Mouse (Mus musculus) CH12.LX (cell line): Measurements from ENCODE around the gene AC131692.1. TPM values are rescaled to one million over a fixed set of nuclear protein-coding genes. Genes with fewer than 3 reads are reported as not detected.

Experiments used
- DNase-seq: peaks from one replicate; pipeline ENCODE4 v3.0.0-alpha.2; 2013; ENCODE audit errors: extremely low read depth
- H3K27ac ChIP-seq: 2 replicates; pipeline ENCODE4 v1.5.1; 2012; ENCODE audit warnings: low read depth, mild to moderate bottlenecking, control low read depth, moderate library complexity; ENCODE audit not compliant: insufficient read depth
- H3K27me3 ChIP-seq: replicated peaks from 2 replicates; pipeline ENCODE3; 2012; ENCODE audit warnings: inconsistent platforms
- H3K36me3 ChIP-seq, 2 experiments: replicated peaks in 1 of 2; 2 replicates each; pipeline versions ENCODE3 to v1.6.1; 2012; ENCODE audit warnings: inconsistent platforms in 1 of 2, low read length in 1 of 2, mild to moderate bottlenecking in 1 of 2, mixed read lengths in 1 of 2, moderate library complexity in 1 of 2; ENCODE audit not compliant: control insufficient read depth in 1 of 2, insufficient read depth in 1 of 2
- H3K4me1 ChIP-seq, 2 experiments: 2 replicates each; pipeline ENCODE4 v1.6.1; 2012; ENCODE audit warnings: inconsistent platforms in 1 of 2, moderate library complexity in 1 of 2; ENCODE audit not compliant: insufficient read depth in 2 of 2, control insufficient read depth in 1 of 2
- H3K4me2 ChIP-seq: 2 replicates; pipeline ENCODE4 v1.6.1; 2012; ENCODE audit warnings: low read depth, mild to moderate bottlenecking, control low read depth; ENCODE audit not compliant: poor library complexity, insufficient read depth, severe bottlenecking
- H3K4me3 ChIP-seq, 3 experiments: fragments of 150-350 bp in 1 of 3; sonication (generic) in 1 of 3; replicated peaks in 1 of 3; 2 replicates each; pipeline versions ENCODE3 to v1.5.1; 2011 to 2012; ENCODE audit warnings: low read depth in 2 of 3, low read length in 2 of 3, mild to moderate bottlenecking in 2 of 3, moderate library complexity in 2 of 3, control low read depth in 1 of 3, improper control_type of control experiment in 1 of 3, inconsistent platforms in 1 of 3, mixed read lengths in 1 of 3; ENCODE audit not compliant: poor library complexity in 1 of 3
- H3K79me2 ChIP-seq: replicated peaks from 2 replicates; pipeline ENCODE4 v1.6.1; 2012; ENCODE audit warnings: mild to moderate bottlenecking, moderate library complexity; ENCODE audit not compliant: control insufficient read depth, poor library complexity, insufficient read depth, severe bottlenecking; ENCODE audit errors: extremely low read depth
- H3K9ac ChIP-seq: 2 replicates; pipeline ENCODE4 v1.6.1; 2012; ENCODE audit warnings: low read depth, mild to moderate bottlenecking, control low read depth, moderate library complexity; ENCODE audit not compliant: insufficient read depth
- H3K9me3 ChIP-seq: replicated peaks from 2 replicates; pipeline ENCODE3; 2012; ENCODE audit warnings: low read length, inconsistent platforms, mixed read lengths
- BHLHE40 ChIP-seq: IDR thresholded peaks from 2 replicates; pipeline ENCODE4 v1.6.1; 2011; ENCODE audit warnings: mild to moderate bottlenecking, low read depth, low read length, improper control_type of control experiment
- CHD2 ChIP-seq: IDR thresholded peaks from 2 replicates; pipeline ENCODE4 v1.6.1; 2011; ENCODE audit warnings: low read length, improper control_type of control experiment
- EP300 ChIP-seq: IDR thresholded peaks from 2 replicates; pipeline ENCODE4 v1.6.1; 2011; ENCODE audit warnings: low read length, improper control_type of control experiment
- JUN ChIP-seq: IDR thresholded peaks from 2 replicates; pipeline ENCODE4 v1.6.1; 2011; ENCODE audit warnings: low read depth, mild to moderate bottlenecking, low read length, improper control_type of control experiment, moderate library complexity; ENCODE audit not compliant: insufficient read depth
- JUND ChIP-seq: conservative IDR thresholded peaks from 2 replicates; pipeline ENCODE4 v1.6.1; 2011; ENCODE audit warnings: low read depth, low read length, improper control_type of control experiment
- MAZ ChIP-seq: IDR thresholded peaks from 2 replicates; pipeline ENCODE4 v1.6.1; 2012; ENCODE audit warnings: low read depth, mild to moderate bottlenecking, inconsistent platforms, low read length, improper control_type of control experiment, moderate library complexity
- MEF2A ChIP-seq: IDR thresholded peaks from 2 replicates; pipeline ENCODE4 v1.6.1; 2014; ENCODE audit warnings: low read depth, mild to moderate bottlenecking, inconsistent platforms, low read length, improper control_type of control experiment, borderline replicate concordance
- MXI1 ChIP-seq: IDR thresholded peaks from 2 replicates; pipeline ENCODE4 v1.6.1; 2011; ENCODE audit warnings: mild to moderate bottlenecking, low read depth, low read length, improper control_type of control experiment
- NRF1 ChIP-seq: IDR thresholded peaks from 2 replicates; pipeline ENCODE4 v1.6.1; 2014; ENCODE audit warnings: low read depth, mild to moderate bottlenecking, inconsistent platforms, low read length, improper control_type of control experiment, moderate library complexity
- RCOR1 ChIP-seq: conservative IDR thresholded peaks from 2 replicates; pipeline ENCODE4 v1.6.1; 2012; ENCODE audit warnings: low read depth, mild to moderate bottlenecking, inconsistent platforms, low read length, improper control_type of control experiment
- UBTF ChIP-seq: IDR thresholded peaks from 2 replicates; pipeline ENCODE4 v1.6.1; 2012; ENCODE audit warnings: low read depth, mild to moderate bottlenecking, inconsistent platforms, low read length, improper control_type of control experiment, moderate library complexity
- ZC3H11A ChIP-seq: IDR thresholded peaks from 2 replicates; pipeline ENCODE4 v1.6.1; 2012; ENCODE audit warnings: low read depth, mild to moderate bottlenecking, inconsistent platforms, low read length, improper control_type of control experiment
- ZKSCAN1 ChIP-seq: IDR thresholded peaks from 2 replicates; pipeline ENCODE4 v1.6.1; 2012; ENCODE audit warnings: low read depth, inconsistent platforms, low read length, improper control_type of control experiment, borderline replicate concordance
- dilution Hi-C: fragments of 300-500 bp; cut with MboI; formaldehyde crosslinking; loops from 2 replicates; pipeline ENCODE4 v1.14.3; 2020; ENCODE audit warnings: low sequenced_read_pairs; ENCODE audit not compliant: extremely low pct_unique_long_range_greater_than_20kb, extremely low pct_ligation_motif_present
- in situ Hi-C: fragments of 300-500 bp; cut with MboI; formaldehyde crosslinking; loops from 3 replicates; pipeline ENCODE4 v1.14.3; 2019; ENCODE audit warnings: low sequenced_read_pairs, low pct_ligation_motif_present, low pct_unique_long_range_greater_than_20kb, mixed read lengths
- polyA plus RNA-seq: library from polyadenylated mRNA; unstranded; fragments of >175 nt; gene quantifications from 2 replicates; pipeline ENCODE4 v1.2.1, GENCODE M21; 2012; ENCODE audit warnings: low read depth; ENCODE audit not compliant: insufficient read length
- total RNA-seq, 2 experiments: library from RNA; depleted of rRNA; stranded (reverse); fragments of 300-350 nt in 1 of 2; fragments of >200 nt in 1 of 2; gene quantifications; 2 replicates each; pipeline ENCODE4 v1.2.3; 2012 to 2014

AC131692.1 gene
- total and polyA plus RNA-seq, 3 experiments = 0.74 to 4.7 (median 0.81) TPM

DNA sequence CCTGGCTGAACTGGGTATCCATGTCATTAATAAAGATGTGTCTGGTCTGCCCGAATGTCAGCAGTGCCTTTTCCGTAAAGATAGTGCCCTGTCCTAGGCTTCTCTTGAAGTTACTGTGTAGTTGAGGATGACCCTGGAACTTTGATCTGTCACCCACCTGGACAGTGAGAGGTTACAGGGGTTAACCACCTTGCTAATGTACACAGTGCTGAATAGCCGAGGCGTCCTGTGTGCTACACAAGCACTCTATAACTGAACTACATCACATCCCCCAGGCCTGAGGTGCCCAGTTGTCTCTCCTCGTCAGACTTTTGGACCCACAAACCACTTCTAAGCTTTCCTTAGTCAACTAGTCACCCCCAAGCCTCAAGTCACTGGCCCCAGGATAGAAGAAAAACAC, 31.8 kb upstream of the AC131692.1 start:
- peak overlapping the region; percentile 78 for H3K9ac ChIP-seq
- TF ChIP-seq NRF1 (no peak), ZC3H11A (no peak), JUN (no peak), UBTF (no peak), BHLHE40 (no peak), JUND (no peak), EP300 (no peak)
- H3K9me3 ChIP-seq = no peaks in the 10 kb centered on the region
- H3K36me3 ChIP-seq = peaks cover 13 to 29% of the 10 kb centered on the region in 2 experiments
- peaks cover 9 to 44% of the 10 kb centered on the region in 2 experiments for H3K4me1 ChIP-seq
- H3K4me3 ChIP-seq = peak overlapping the region; percentile 94 to 98 (median 95)
- dilution Hi-C loops = no loop called here
- peaks cover 22% of the 10 kb centered on the region for H3K79me2 ChIP-seq
- no peak overlapping the region for H3K27ac ChIP-seq
- peak overlapping the region; percentile 41 for H3K4me2 ChIP-seq
- in situ Hi-C loops = loop anchor here (10.0 kb wide), 1 partner anchor 98 kb away; the partner anchor contains the start of gene Pola2
- DNase-seq = no peak
- H3K27me3 ChIP-seq = no peaks in the 10 kb centered on the region

DNA sequence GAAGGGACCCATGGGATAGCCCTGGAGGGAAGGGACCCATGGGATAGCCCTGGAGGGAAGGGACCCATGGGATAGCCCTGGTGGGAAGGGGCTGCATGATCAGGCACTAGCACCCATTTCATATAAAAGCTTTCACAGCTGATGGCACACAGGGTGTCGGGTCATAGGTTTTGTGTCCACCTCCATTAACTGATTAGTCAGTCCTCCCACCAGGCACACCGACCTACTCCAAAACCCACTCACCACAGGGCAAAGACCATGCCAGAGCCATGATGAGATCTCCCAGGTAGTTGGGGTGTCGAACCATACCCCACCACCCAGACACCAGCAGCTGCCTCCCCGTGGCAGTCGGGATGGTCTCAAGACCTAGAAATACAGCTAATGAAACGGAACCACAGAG, 31.1 kb upstream of the AC131692.1 start:
- no peak for TF ChIP-seq UBTF
- TF ChIP-seq NRF1 = no peak
- no peak for TF ChIP-seq RCOR1
- TF ChIP-seq ZKSCAN1 = no peak
- no peak for TF ChIP-seq CHD2
- no peak for TF ChIP-seq MEF2A
- Histone ChIP-seq H3K4me3 (no peak overlapping the region), H3K27ac (no peak overlapping the region), H3K9me3 (no peaks in the 10 kb centered on the region), H3K9ac (no peak overlapping the region), H3K79me2 (peaks cover 19% of the 10 kb centered on the region), H3K36me3 (peaks cover 13 to 32% of the 10 kb centered on the region in 2 experiments), H3K4me2 (no peak overlapping the region), H3K27me3 (no peaks in the 10 kb centered on the region), H3K4me1 (peaks cover 12 to 51% of the 10 kb centered on the region in 2 experiments)
- dilution Hi-C loops = no loop called here
- no peak for DNase-seq
- in situ Hi-C loops = loop anchor here (10.0 kb wide), 1 partner anchor 98 kb away; the partner anchor contains the start of gene Pola2

DNA sequence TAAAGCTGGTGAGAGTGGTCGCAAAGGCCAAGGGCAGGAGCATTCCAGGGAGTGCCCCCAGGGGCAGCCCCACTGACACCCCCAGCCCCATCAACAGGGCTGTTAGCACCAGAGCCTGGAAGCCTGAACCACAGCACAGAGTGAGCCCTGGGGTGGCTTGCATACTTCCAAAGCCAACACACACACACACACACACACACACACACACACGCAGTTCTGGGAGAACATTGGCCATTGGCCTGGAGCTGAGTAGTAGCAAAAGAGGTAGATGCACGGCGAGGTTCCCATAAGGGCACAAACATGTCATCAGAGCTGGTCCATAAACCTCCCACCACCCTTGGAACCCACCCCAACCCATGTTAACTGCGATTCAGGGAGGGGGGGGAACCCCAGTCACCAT, 27.6 kb upstream of the AC131692.1 start:
- peaks cover 5% of the 10 kb centered on the region for H3K79me2 ChIP-seq
- H3K9me3 ChIP-seq = no peaks in the 10 kb centered on the region
- no peak for TF ChIP-seq MXI1
- no peak for TF ChIP-seq MAZ
- TF ChIP-seq EP300 = no peak
- H3K27ac ChIP-seq = no peak overlapping the region
- no peak overlapping the region for H3K9ac ChIP-seq
- H3K4me3 ChIP-seq = peak overlapping the region in 1 of 3 experiments; percentile 53
- H3K27me3 ChIP-seq = no peaks in the 10 kb centered on the region
- peaks cover 32 to 52% of the 10 kb centered on the region in 2 experiments for H3K36me3 ChIP-seq
- peaks cover 14 to 44% of the 10 kb centered on the region in 2 experiments for H3K4me1 ChIP-seq
- no peak for DNase-seq
- in situ Hi-C loops (loop anchor here (10.0 kb wide), 1 partner anchor 102 kb away; the partner anchor contains the start of gene Pola2), dilution Hi-C loops (no loop called here)
- peak overlapping the region; percentile 88 for H3K4me2 ChIP-seq
